Mouse (Mus musculus) lung, adult 18-20 months (tissue): Measurements from ENCODE around the gene Lmntd1.

Experiments used
- DNase-seq, 2 experiments: peaks; one replicate each; pipeline ENCODE4 v3.0.0; 2022; ENCODE audit warnings: mixed read lengths in 2 of 2

Gene Lmntd1

GRCm38 (mm10) chr6:145604648-145605047 lies 9.5 kb downstream of the Lmntd1 start:
- DNase-seq = peak in 1 of 2 experiments; percentile 10

- no peak for DNase-seq
Observed at GRCm38 (mm10) chr6:145604126-145604525, 10.0 kb downstream of the Lmntd1 start.

- peak; percentile 13 to 51 for DNase-seq
Observed at GRCm38 (mm10) chr6:145598794-145599555, 15.1 kb downstream of the Lmntd1 start.

- DNase-seq = no peak
Observed at GRCm38 (mm10) chr6:145595905-145596304, 18.2 kb downstream of the Lmntd1 start.

- no peak for DNase-seq
Observed at GRCm38 (mm10) chr6:145593991-145594390, 20.1 kb downstream of the Lmntd1 start.

- DNase-seq = no peak
Observed at GRCm38 (mm10) chr6:145592531-145592998, 21.6 kb downstream of the Lmntd1 start.

- no peak for DNase-seq
Observed at GRCm38 (mm10) chr6:145592036-145592435, 22.1 kb downstream of the Lmntd1 start.

- DNase-seq = no peak
Observed at GRCm38 (mm10) chr6:145591578-145591977, 22.5 kb downstream of the Lmntd1 start.

- DNase-seq = no peak
Observed at GRCm38 (mm10) chr6:145590501-145591293, 23.4 kb downstream of the Lmntd1 start.

GRCm38 (mm10) chr6:145585052-145585973 lies 28.8 kb downstream of the Lmntd1 start:
- DNase-seq = no peak

GRCm38 (mm10) chr6:145581366-145582170 lies 32.6 kb downstream of the Lmntd1 start:
- DNase-seq = no peak

GRCm38 (mm10) chr6:145579761-145580160 lies 34.4 kb downstream of the Lmntd1 start:
- DNase-seq = no peak

- peak in 1 of 2 experiments; percentile 24 for DNase-seq
Observed at GRCm38 (mm10) chr6:145578457-145579185, 35.5 kb downstream of the Lmntd1 start.

GRCm38 (mm10) chr6:145576762-145577161 lies 37.4 kb downstream of the Lmntd1 start:
- DNase-seq = no peak

GRCm38 (mm10) chr6:145573250-145574013 lies 40.7 kb downstream of the Lmntd1 start:
- DNase-seq = no peak

GRCm38 (mm10) chr6:145568701-145569100 lies 45.4 kb downstream of the Lmntd1 start:
- peak; percentile 34 to 66 for DNase-seq

GRCm38 (mm10) chr6:145567832-145568231 lies 46.3 kb downstream of the Lmntd1 start:
- no peak for DNase-seq

- DNase-seq = peak; percentile 49 to 70
Observed at GRCm38 (mm10) chr6:145567296-145567695, 46.8 kb downstream of the Lmntd1 start.

- DNase-seq = no peak
Observed at GRCm38 (mm10) chr6:145565663-145566062, 48.5 kb downstream of the Lmntd1 start.

- no peak for DNase-seq
Observed at GRCm38 (mm10) chr6:145564671-145565070, 49.4 kb downstream of the Lmntd1 start.
